Mouse (Mus musculus) heart, postnatal 0 days (tissue): Measurements from ENCODE around the gene Rraga. TPM values are rescaled to one million over a fixed set of nuclear protein-coding genes. Genes with fewer than 3 reads are reported as not detected.

Experiments used
- polyA plus RNA-seq: library from polyadenylated mRNA; unstranded; fragments of >200 nt; fragmentation: Nextera tagmentation; extraction: Ambion mirVana; gene quantifications from 2 replicates; pipeline ENCODE4 v1.2.1, GENCODE M21; 2015
- total RNA-seq: library from RNA; depleted of rRNA; stranded (reverse); fragments of >200 nt; gene quantifications from 2 replicates; pipeline ENCODE4 v1.2.3, GENCODE M21; 2014; ENCODE audit warnings: low replicate concordance; rRNA removed

Rraga gene
- total and polyA plus RNA-seq, 2 experiments from 2014 or later: 8.5 to 50.7 TPM

Other genes with a start within 250 kb of the Rraga start
- gene Saxo1, start 17.3 kb upstream of the Rraga start, total RNA-seq: not detected in 2 replicates
- not detected in 2 replicates for gene Saxo1, start 17.3 kb upstream of the Rraga start, polyA plus RNA-seq
- 2.9 and 6.5 TPM in 2 replicates for gene Haus6, start 36.4 kb downstream of the Rraga start, total RNA-seq
- gene Haus6, start 36.4 kb downstream of the Rraga start, polyA plus RNA-seq: 3.8 and 4.5 TPM in 2 replicates
- gene Plin2, start 94.4 kb downstream of the Rraga start, total RNA-seq: 82.6 and 92.3 TPM in 2 replicates
- 63.9 and 76.3 TPM in 2 replicates for gene Plin2, start 94.4 kb downstream of the Rraga start, polyA plus RNA-seq
- 19.2 and 28.6 TPM in 2 replicates for gene Dennd4c, start 172.9 kb downstream of the Rraga start, total RNA-seq
- 2.8 and 3.4 TPM in 2 replicates for gene Dennd4c, start 172.9 kb downstream of the Rraga start, polyA plus RNA-seq